15 mouse cellular contexts compared by ENCODE assay signal in genomic region chr12:108553079-108553478, GRCm38 (mm10). TPM values are rescaled to one million over a fixed set of nuclear protein-coding genes. Genes with fewer than 3 reads are reported as not detected.
DNase-seq lines count a peak whose midpoint lies in the region; ATAC-seq and TF ChIP-seq lines count a peak whose summit lies in the region.
"Had no signal": no experiment of that assay in that cellular context is flagged by ENCODE, and none has a peak within 500 bp of the region (broad histone marks: within the 10 kb centered on the region; RNA-seq: fewer than 3 reads in every experiment).

No protein-coding gene starts in this region.

- WGBS in lung, embryonic 14.5 days, result 33% methylated on average over 6 of the region's 6 CpGs
- WGBS in lung, adult 2 months, result 37% methylated on average over 6 of the region's 6 CpGs

- no peak overlapping the region for H3K4me3 ChIP-seq in lung, embryonic 14.5 days (ENCODE audit: low read depth, low read length)
- H3K4me3 ChIP-seq in lung, adult 2 months (replicated peaks; ENCODE audit: extremely low read depth, low read depth, low read length), result no peak overlapping the region
- H3K4me3 ChIP-seq: embryonic facial prominence, embryonic 13.5 days; heart, embryonic 15.5 days had no signal

- H3K9me3 ChIP-seq in lung, embryonic 14.5 days (ENCODE audit: low read depth, low read length), result no peaks in the 10 kb centered on the region
- H3K9me3 ChIP-seq: heart, embryonic 15.5 days had no signal

- H3K4me2 ChIP-seq in lung, embryonic 14.5 days, result no peak overlapping the region

- H3K27me3 ChIP-seq in lung, embryonic 14.5 days (ENCODE audit: insufficient read depth, low read length), result no peaks in the 10 kb centered on the region
- H3K27me3 ChIP-seq: embryonic facial prominence, embryonic 13.5 days; heart, embryonic 15.5 days had no signal

- intact Hi-C loops in heart, postnatal 36 days (cut with DNase I), result no loop called here
- intact Hi-C loops in left cerebral cortex, postnatal 10 days (cut with DNase I), result no loop called here

- no peak for ATAC-seq in lung, embryonic 14.5 days (ENCODE audit: insufficient read depth)
- ATAC-seq: activated CD4-positive, CD25-positive, alpha-beta regulatory T cell, adult 4 months; intestine, embryonic 16.5 days had no signal

- TF ChIP-seq POLR2A in lung, adult 2 months (IDR thresholded peaks at IDR 0.05; ENCODE audit: borderline replicate concordance, extremely low read depth, low read depth, low read length), result no peak

- peak; percentile 19 for DNase-seq in cerebellum, adult 11-12 months
- no peak for DNase-seq in cerebellum, adult 11 months
- DNase-seq in lung, embryonic 14.5 days, result peak; percentile 34
- no peak for DNase-seq in lung, adult 2 months
- DNase-seq in heart, adult 18-20 months, result peak; percentile 26 to 76
- peak; percentile 23 to 26 for DNase-seq in heart, postnatal 36 days
- DNase-seq in spleen, postnatal 10 days (ENCODE audit: low spot score in 2 of 2), result no peak
- DNase-seq in left cerebral cortex, postnatal 10 days (ENCODE audit: extremely low spot score in 1 of 2, low spot score in 2 of 2), result no peak
- DNase-seq: cerebellum, postnatal 25 days; thymus, adult 18-20 months had no signal

- no peak for TF ChIP-seq CTCF in lung, embryonic 14.5 days (IDR thresholded peaks at IDR 0.05; ENCODE audit: low read depth)
- TF ChIP-seq CTCF in lung, adult 2 months (IDR thresholded peaks at IDR 0.05; ENCODE audit: insufficient read depth, low read length), result no peak

- H3K9ac ChIP-seq in lung, embryonic 14.5 days, result no peak overlapping the region
- H3K9ac ChIP-seq: embryonic facial prominence, embryonic 13.5 days; heart, embryonic 15.5 days had no signal

- H3K27ac ChIP-seq in lung, embryonic 14.5 days (ENCODE audit: low read depth), result 0 out of 2 replicates have a peak overlapping the region, but pooled peaks have one; percentile 5
- H3K27ac ChIP-seq: macrophage had no signal

- H3K4me1 ChIP-seq in lung, embryonic 14.5 days (ENCODE audit: insufficient read depth), result peaks cover 9% of the 10 kb centered on the region
- peaks cover 7% of the 10 kb centered on the region; the same call in 1 of the 2 replicates for H3K4me1 ChIP-seq in lung, adult 2 months (ENCODE audit: control insufficient read depth, insufficient read depth, low read length)

- H3K36me3 ChIP-seq in lung, embryonic 14.5 days (ENCODE audit: insufficient read depth), result no peaks in the 10 kb centered on the region
- H3K36me3 ChIP-seq: embryonic facial prominence, embryonic 13.5 days; heart, embryonic 15.5 days had no signal

RNA-seq across cellular contexts. Expression of gene Evl, which starts 1.4 kb away (rescaled TPM):
- 79.2 and 88.7 TPM in 2 replicates for polyA plus RNA-seq in lung, embryonic 14.5 days (2014; fragmentation: Nextera tagmentation; extraction: Ambion mirVana)
- polyA plus RNA-seq in lung, adult 2 months (2012; rRNA removed), result 51.2 and 65.6 TPM in 2 replicates
- 10 to 100 TPM; 30.3 to 40.5 TPM for total RNA-seq in heart, adult 18-20 months (2021)
- 10 to 100 TPM; 46.8 to 48.7 TPM for total RNA-seq in heart, postnatal 36 days (2021)
- 100 to 1,000 TPM; 407 to 409 TPM for total RNA-seq in left cerebral cortex, postnatal 10 days (2021)

Comparison
In these comparisons a context has a peak if more than half of its experiments do, and no peak if none do; other contexts are left out.
1. DNase-seq: peak in cerebellum, adult 11-12 months (single experiment), lung, embryonic 14.5 days (single experiment), heart, adult 18-20 months (2 of 2) and heart, postnatal 36 days (2 of 2); none in cerebellum, adult 11 months (single experiment), lung, adult 2 months (single experiment), spleen, postnatal 10 days (0 of 2) and left cerebral cortex, postnatal 10 days (0 of 2).
2. RNA of gene Evl, which starts 1.4 kb away (total RNA-seq): 407 to 409 TPM in left cerebral cortex, postnatal 10 days; 46.8 to 48.7 TPM in heart, postnatal 36 days and 30.3 to 40.5 TPM in heart, adult 18-20 months; every median in the first group is over 4 times any median in the second.